Mouse (Mus musculus): ENCODE results near the gene Arhgdib.
A peak's percentile ranks its signal among the peaks of the same experiment; 100 is the strongest.

Gene Arhgdib

DNA sequence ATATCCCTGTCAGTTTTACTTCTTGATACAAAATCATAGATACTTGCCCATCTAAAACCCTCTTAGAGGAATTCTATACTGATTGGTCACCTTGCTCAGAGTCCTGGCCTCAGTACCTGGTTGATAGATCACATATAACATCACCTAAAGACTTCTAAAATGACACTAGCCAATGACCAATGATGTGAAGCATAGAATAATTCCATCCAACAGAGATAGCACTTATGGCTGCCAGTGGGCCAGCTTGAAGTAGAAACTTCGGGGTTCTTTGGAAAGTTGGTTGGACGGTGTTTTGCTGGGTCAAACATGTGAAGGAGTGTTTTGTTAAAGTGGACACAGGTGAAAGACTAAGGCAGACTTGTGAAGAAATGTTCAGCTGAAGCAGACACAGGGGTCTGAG lies 8.5 kb upstream of the Arhgdib start:
- DNase-seq (ENCODE audit: low read depth, low spot score), result no peak

DNA sequence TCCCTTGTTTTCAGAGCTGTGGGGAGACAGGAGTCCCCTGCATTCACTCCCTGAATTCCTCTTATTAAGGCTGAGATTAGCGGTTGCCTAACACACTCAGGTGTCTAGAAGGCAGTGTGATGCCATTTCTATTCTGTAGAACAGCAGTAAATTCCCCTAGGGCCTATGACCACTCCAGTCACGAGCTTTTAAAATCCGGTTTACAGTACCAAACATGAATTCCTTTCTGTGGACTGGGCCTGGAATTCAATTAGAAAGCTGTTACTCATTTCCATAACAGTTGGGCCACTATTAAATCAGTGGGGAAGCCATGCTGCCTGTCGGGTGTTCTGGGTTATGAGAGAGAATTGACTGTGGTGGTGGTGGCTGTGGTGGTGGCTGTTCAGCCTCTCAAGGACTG lies 6.0 kb upstream of the Arhgdib start:
- DNase-seq (ENCODE audit: low read depth, low spot score), result peak; percentile 31

DNA sequence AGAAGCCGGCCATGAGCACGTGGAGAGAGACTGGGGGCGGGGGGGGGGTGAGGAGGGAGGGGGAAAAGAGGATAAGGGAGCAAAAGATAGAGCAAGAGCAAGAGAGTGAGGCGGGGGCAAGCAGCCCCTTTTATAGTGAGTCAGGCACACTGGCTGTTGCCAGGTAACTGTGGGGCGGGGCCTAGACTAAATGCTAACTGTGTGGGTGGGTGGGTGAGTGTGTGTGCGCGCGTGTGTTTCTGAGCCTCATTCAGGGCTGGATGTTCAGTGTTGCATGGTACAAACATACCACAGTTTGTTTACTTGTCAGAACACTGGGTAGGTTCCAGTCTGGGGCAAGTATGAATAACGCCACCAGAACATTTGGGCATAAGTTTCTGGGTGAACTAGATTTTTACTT lies 5.2 kb upstream of the Arhgdib start:
- no peak for DNase-seq (ENCODE audit: low read depth, low spot score)

DNA sequence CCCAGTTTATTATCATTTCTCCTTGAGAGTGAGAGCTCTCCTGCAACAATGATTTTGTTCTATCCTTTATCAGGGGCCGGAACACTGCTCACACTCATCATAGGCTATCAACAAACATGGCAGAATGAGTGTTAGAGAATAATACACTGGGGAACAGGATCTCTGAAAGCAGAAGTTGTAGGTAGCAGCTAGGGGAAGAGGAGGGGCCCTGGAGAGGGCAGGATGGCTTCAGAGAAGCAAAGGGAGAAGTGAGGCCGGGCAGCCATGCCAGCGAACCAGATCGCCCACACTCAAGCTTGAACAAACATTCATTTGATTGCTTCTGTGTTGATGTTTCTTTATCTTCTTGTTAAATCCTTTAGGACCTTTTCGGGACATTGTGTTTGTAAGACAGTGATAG lies 4.5 kb upstream of the Arhgdib start:
- DNase-seq (ENCODE audit: low read depth, low spot score), result no peak

DNA sequence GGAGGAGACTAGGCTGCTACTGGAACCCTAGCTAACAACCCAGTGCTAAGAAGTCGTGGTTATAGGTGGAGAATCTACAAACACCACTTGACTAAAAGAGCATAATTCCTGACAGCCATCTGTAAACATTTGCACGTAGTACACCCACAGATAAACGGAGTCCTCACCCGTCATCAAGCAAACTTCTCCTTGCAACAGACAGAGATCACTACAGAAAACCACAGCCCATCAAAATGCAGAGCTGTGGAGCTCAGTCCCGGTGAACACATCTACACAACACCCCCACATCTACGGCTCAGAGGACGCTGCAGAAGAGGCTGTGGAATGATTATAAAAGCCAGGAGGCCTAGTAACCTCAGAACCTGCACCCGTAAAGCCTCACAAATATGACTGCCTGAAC lies 2.8 kb upstream of the Arhgdib start:
- no peak for DNase-seq (ENCODE audit: low read depth, low spot score)

DNA sequence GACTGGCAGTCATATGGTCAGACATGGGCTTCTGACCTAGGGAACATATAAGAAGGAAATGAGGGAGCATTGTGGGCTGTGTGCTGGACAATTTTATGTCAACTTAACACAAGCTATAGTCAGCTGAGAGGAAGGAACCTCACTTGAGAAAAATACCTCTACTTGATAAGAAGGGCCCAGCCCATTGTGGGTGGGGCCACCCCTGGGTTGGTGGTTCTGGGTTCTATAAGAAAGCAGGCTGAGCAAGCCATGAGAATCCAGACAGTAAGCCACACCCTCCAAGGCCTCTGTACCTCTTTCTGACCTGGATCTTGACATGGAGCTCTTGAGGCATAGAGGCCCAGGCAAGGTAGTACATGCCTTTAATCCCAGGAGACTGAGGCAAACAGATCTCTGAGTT lies 1.7 kb upstream of the Arhgdib start:
- no peak for DNase-seq (ENCODE audit: low read depth, low spot score)

DNA sequence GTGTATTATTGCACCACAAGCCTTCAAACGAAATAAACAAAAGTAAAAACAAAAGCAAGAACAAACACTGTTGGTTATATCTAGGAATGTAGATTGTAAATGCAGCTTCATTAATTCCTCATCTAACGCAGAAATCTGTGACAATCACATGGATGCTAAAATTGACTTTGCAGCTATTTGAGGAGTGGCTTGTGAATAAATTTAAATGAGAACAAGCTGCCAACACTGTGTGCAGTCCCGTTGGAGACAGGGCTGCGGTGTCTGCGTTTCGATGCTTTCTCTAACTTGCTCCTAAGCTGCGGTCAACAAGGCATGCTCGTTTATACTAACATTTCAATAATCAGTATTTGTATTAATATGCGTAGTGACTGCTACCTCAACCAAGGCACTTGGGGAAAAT lies 581 bp upstream of the Arhgdib start:
- no peak for DNase-seq (ENCODE audit: low read depth, low spot score)

DNA sequence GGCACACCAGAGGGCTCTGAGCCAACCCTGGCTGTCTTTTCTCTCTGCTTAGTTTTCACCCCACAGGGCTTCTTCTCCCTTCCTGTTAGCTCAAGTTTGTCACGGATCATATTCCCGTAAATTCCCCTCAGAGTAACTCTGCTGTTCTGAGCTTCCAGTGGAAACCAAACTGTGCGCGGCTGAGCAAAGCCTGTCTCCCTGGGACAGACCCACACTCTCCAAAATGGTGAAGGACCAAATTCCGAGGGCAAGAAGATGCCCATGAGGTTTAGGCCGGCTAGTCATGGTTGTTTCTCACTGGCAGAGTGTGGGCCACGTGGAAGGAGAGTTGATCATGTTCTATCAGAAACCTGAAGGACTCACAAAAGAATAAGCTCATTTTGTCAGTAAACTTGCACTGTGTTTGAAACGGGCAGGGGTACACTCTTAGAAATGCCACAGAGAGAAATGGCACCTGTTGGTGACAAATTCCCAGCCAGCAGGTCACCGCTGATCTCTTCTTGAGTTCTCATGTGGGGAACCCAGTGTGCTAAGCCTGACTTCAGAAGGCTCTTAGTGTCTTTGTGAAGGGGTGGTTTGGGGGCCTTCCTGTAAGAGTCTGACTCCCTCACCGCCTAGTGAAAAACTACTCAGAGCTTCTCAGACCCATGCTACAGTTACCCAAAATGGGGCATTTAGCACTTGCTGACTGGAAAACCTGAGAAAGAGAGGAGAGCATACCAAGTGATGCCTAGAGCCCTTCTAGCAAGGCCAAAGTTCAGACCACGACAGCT lies 1.3 kb downstream of the Arhgdib start:
- no peak for DNase-seq (ENCODE audit: low read depth, low spot score)

DNA sequence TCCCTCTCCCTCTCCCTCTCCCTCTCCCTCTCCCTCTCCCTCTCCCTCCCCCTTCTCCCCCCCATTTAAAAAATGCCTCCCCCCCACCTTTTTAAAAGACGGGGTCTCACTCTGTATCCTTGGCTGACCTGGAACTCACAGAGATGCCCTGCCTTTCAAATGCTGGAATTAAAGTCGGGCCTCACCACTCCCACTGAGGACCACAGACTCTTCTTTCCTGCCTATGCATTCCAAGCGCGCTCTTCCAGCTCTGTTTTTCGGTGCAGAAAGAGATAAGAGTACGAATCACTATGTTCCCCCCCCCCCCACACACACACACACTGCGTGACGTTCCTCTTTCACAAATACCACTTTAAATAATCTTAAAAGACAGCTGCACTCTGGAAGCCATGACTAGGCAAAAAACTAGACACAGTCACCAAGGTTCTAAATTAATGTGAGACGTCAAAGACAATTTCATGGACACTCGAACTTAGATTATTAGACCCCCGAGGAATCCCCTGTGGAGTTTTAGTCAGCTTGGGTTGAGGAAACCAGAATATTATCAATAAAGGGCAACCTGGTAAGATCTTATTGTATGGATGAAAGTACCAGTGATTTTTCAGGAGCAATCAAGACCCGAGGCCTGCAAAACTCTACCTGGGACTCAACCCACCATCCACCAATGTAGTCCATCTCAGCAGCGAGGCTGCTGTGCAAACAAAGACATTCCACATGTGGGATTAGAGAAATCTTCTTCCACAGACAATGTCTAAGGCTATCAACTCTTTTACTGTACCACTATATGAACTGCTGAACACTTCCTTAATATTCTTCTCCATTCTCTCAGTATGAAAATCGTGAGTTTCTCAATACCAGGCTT lies 2.1 kb downstream of the Arhgdib start:
- DNase-seq (ENCODE audit: low read depth, low spot score), result no peak

DNA sequence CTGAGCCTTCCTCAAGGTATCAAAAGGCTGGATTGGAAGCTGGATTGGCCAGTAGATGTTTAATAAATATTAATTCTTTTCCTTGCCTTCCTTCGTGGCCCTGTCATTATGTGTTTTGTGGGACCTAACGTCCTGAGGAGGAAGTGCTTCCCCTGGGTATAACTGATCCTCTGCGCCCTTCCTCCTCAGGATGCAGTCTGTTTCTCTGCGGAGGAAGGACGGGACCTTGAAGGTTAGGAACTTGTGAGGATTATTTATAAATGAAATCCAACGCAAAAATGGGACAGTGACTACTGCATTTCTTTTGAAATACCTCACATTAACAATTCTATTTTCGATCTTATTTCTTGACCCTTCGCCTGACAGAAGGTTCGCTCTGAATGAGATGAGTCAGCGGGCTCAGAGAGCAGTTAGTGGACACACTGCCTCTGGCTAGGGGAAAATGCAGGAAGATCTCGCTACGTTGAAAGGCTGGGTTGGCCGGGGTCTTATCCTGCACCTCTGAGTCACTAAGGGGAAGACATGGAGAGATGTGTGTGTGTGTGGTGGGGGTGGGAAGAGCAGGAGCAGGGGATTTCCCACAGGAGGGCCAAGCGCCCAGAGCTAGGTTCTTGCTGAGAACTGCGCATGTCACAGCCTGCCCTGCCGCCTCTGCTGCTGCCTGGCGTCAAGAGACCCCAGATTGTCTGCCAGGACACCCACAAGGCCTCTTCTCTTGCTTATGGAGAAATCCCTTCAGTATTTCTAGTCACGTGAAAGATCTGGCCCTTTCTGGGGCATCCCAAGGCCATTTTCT lies 3.2 kb downstream of the Arhgdib start:
- no peak for DNase-seq (ENCODE audit: low read depth, low spot score)

DNA sequence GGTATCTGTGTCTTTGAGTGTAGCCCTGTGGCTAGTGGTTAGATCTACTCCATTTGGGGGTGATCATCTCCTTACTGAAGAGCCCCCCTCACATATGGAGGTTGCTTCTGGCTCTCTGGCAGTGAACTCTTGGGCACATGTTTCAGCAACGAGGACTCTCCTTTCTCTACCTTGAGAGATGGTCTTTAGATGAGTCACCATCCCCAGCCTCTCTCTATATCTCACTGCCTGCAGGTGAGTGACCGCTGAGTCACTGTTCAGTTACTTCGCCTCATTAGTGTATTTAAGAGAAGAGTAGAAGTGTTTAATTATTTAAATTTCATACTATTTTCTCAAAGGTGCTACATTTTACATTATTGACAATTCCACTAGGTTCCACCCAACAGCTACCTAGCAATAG lies 4.6 kb downstream of the Arhgdib start:
- DNase-seq (ENCODE audit: low read depth, low spot score), result no peak

DNA sequence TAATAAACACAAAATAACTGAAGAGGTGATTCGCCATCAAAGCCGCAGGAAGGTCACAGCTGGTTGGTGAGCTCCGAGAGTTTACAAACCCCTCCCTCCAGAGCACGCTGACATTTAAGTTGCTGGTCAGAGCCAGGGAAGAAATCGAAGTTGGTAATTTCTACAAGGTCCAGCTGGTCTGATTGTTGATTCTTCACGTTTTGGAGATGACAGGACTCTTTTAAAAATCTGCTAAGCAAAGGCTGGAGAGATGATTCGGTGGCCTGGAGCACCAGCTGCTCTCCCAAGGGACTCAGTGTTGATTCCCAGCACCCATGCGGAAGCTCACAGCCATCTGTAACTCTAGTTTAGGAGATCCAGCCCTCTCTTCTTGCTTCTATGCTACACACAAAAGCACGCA lies 5.3 kb downstream of the Arhgdib start:
- no peak for DNase-seq (ENCODE audit: low read depth, low spot score)

DNA sequence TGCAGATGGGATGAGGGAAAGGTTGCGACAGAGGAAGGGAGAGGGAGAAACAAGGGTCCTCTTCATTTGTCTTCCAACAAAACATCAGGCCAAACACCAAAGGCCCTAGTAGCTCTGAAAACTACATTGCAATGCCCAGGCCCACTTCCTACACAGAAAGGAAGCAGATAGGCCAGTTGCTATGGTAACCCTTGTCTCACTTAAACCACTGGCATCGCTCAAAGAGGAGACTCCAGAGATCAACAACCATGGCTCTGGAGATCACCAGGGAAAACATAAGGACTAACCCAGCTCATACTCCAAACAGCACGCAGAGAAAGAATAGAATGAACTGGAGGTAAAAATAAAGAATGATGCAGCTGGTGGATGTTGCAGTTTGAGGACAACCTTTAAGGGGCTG lies 6.5 kb downstream of the Arhgdib start:
- DNase-seq (ENCODE audit: low read depth, low spot score), result no peak

DNA sequence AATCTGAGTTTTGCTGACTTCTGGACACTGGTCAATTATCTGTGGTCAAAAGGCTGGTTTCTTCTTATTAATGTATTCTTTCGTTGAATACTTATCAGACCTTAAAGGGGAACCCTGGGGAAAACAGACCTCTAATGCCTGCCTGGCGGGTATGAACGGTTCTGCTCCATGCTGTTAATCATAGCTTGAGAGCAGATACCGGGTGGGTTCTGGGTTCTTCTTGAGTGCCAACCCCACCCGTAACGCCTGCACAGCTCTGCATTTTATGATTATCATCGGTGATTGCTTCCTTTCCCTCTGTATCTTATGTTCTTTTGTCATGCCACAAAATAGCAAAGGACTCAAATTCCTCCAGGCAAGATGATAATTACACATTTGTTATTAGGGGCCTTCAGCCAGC lies 7.6 kb downstream of the Arhgdib start:
- DNase-seq (ENCODE audit: low read depth, low spot score), result no peak

DNA sequence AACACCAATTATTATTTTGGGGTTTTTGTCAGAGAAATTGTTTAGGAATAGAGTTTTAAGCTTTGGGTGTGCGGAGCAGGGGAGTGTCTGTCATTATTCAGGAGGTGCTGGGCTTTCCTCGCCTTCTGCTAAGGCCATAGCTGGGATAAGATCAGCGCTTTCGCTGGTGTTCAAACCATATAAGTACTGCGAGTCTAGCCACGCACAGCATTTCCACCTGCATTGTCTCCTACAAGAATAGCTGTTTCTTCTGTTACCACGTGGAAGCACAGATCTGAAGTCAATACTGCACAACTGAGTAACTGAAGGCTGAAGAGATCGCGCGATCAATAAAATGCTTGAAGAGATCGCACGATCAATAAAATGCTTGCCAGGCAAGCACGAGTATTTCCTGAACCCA lies 10.5 kb downstream of the Arhgdib start:
- no peak for DNase-seq (ENCODE audit: low read depth, low spot score)

DNA sequence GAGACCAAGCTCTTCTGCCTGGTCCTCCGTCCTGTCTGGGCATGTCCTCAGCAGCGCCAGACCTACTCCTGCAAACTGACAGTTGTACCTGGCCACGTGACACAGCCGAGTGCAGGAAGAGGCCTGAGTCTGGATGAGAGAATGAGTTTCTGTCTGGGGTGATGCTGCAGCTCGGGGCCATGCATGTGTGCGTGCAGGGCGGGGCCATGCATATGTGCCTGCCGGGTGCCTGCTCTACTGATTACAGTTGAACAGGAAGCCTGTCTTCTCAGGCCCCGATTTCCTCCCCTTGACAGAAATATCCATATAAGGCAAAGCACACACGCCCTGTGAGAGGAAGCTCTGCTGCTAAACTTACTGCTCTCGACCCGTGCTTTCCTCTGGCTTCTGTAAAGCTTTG lies 11.0 kb downstream of the Arhgdib start:
- DNase-seq (ENCODE audit: low read depth, low spot score), result no peak

DNA sequence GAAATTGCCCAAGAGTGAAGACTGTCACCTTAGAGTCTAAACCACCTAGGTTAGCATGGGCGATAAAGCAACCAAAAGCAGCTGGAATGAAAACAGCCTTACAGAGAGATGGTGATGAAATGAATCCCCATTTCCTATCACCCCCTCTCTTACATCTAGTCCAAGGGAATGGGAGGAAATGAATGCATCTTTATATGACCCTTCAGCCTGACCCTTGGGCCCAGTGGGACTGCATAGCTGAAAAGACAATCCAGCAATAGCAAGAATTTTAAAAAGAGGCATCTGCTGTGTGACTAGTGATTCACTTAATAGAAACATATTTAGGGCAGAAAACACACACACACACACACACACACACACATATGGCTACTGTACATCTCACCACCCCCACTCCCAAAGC lies 14.1 kb downstream of the Arhgdib start:
- no peak for DNase-seq (ENCODE audit: low read depth, low spot score)

DNA sequence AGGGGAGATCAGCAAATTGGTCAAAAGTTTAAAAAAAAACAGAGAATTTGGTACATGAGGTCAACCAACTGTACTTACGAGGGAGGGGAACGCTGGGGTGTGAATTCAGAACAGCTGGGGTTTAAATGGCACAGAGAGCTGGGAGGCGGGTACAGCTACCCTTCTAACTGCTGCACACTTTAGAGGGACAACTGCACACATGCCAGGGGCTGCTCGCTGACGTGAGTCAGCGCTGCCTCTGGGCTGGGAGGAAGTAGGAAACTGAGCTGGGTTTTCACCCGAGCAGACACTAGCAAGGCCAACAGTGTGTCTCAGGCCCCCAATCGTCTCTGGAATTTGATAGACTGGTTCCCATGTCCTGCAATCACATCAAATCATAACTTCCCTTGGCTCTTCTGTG lies 16.6 kb downstream of the Arhgdib start:
- no peak for DNase-seq (ENCODE audit: low read depth, low spot score)

DNA sequence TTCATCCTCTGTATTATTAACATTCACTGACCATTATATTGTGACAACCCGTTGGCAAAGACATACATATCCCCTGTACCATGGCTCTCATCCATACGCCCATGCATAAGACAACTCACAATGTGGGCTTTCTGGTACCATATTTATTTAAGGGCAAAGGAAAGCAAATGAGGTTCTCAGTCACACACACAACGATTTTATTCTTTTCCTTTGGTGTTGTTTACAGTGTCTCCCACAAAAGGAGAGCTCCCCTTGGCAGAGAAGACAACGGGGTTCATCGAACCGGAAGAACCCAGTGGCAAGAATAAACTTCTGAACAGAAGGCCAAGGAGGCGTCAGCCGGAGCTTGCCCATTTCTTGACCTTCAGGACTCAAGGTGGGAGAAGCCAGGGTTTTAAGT lies 18.2 kb downstream of the Arhgdib start, which contains the start of gene Pde6h:
Gene Pde6h (plus strand): TSS at position 301 of the 400 bp plus-strand sequence.
- DNase-seq (ENCODE audit: low read depth, low spot score), result no peak

DNA sequence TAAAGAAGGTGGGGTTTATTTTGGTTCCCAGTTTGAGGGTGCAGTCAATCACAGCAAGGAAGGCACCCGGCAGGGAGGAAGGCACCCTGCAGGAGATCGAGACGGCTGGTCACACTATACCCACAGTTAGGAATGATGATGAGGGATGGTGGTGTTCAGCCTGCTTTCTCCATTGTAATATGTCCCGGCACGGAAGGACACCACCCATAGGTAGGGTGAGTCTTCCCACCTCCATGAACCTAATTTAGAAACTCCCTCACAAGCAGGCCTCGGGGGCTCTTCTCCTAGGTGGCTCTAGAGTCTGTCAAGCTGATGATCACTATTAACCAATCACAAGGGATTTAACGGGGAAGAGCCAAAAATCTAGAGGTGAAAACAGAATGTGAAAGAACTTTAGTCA lies 18.8 kb downstream of the Arhgdib start:
- no peak for DNase-seq (ENCODE audit: low read depth, low spot score)

DNA sequence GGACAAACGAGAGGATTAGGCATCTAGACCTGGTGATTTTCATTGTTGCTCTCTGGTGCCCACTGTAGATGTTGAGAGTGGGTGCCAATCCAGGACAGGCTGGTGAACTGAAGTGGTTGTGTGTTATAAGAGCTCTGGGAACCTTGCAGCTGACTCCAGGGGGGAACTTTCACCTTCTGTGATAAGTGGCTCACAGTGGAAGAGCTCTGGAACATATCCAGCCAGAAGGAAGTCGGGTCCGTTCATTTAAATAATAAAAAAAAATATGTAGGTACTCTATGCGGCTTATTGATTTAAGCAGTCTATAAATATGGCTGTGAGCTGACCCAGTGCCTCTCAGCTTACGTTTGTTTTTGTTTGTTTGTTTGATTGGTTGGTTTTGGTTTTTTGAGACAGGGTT lies 19.6 kb downstream of the Arhgdib start, which contains the start of gene Erp27:
Gene Erp27 (minus strand): TSS at position 101 of the 400 bp plus-strand sequence.
- DNase-seq (ENCODE audit: low read depth, low spot score), result no peak

DNA sequence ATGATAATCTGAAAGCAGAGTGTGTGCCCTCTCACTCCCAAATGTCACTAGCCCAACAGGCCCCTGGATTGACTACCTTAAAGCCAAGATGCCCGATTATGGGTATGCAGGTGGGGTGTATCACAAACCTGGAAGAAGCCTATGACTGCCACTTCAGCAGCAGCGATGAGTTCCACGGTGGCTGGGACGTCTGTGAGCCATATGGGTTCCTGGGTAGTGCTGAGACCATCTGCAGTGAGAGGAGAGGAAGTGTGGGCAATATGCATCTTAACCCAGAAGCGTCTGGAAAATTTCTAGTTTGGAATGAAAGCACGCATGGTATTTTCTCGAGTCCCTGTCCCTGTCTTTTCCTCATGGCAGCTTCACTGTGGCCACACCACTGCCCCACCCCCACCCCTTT lies 20.1 kb downstream of the Arhgdib start:
- no peak for DNase-seq (ENCODE audit: low read depth, low spot score)

All from forelimb bud, embryonic 11.5 days (tissue).